Mouse (Mus musculus) liver, adult 2 months (tissue): ENCODE measurements around the gene Pde2a. TPM values are rescaled to one million over a fixed set of nuclear protein-coding genes. Genes with fewer than 3 reads are reported as not detected.
A peak's percentile ranks its signal among the peaks of the same experiment; 100 is the strongest.

Experiments used
- DNase-seq: peaks from one replicate; pipeline ENCODE4 v3.0.0-alpha.2; 2011; ENCODE audit warnings: low read depth, low spot score; ENCODE audit errors: extremely low read depth
- H3K27ac ChIP-seq: fragments of 200-500 bp; replicated peaks from 2 replicates; pipeline ENCODE4 v1.5.1; 2012; ENCODE audit warnings: low read depth, mild to moderate bottlenecking, control low read depth, inconsistent platforms, low read length; ENCODE audit not compliant: insufficient read depth
- H3K27me3 ChIP-seq: fragments of 200-500 bp; 2 replicates; pipeline ENCODE4 v1.6.1; 2012; ENCODE audit warnings: mild to moderate bottlenecking, moderate library complexity, low read length, inconsistent platforms; ENCODE audit not compliant: control insufficient read depth, insufficient read depth
- H3K36me3 ChIP-seq: fragments of 200-500 bp; 2 replicates; pipeline ENCODE4 v1.6.1; 2012; ENCODE audit warnings: low read length, inconsistent platforms; ENCODE audit not compliant: control insufficient read depth, insufficient read depth
- H3K4me1 ChIP-seq: fragments of 200-500 bp; 2 replicates; pipeline ENCODE4 v1.6.1; 2011; ENCODE audit warnings: low read length; ENCODE audit not compliant: control insufficient read depth, insufficient read depth
- H3K4me3 ChIP-seq: fragments of 200-500 bp; 2 replicates; pipeline ENCODE4 v1.5.1; 2011; ENCODE audit warnings: low read depth, mild to moderate bottlenecking, control low read depth, low read length, moderate library complexity; ENCODE audit not compliant: insufficient read depth
- H3K79me2 ChIP-seq: fragments of 200-500 bp; 2 replicates; pipeline ENCODE4 v1.6.1; 2012; ENCODE audit warnings: inconsistent platforms, mild to moderate bottlenecking, low read length, moderate library complexity; ENCODE audit not compliant: control insufficient read depth, insufficient read depth
- H3K9ac ChIP-seq: fragments of 200-500 bp; 2 replicates; pipeline ENCODE4 v1.6.1; 2012; ENCODE audit warnings: low read depth, mild to moderate bottlenecking, control low read depth, inconsistent platforms, low read length
- CTCF ChIP-seq: fragments of 200-500 bp; IDR thresholded peaks from 2 replicates; pipeline ENCODE4 v1.5.1; 2011; ENCODE audit warnings: low read depth, low read length, control low read depth
- POLR2A ChIP-seq: fragments of 200-500 bp; IDR thresholded peaks from 2 replicates; pipeline ENCODE4 v1.6.1; 2011; ENCODE audit warnings: low read length, control low read depth; ENCODE audit not compliant: insufficient read depth; ENCODE audit errors: extremely low read depth
- WGBS: fragments of 180-500 bp; shearing (Covaris S2); methylation state at CpG from one replicate; pipeline ENCODE4 v1.1.7; 2018; 5-methylcytosine and 5-hydroxymethylcytosine counted together
- polyA plus RNA-seq: library from polyadenylated mRNA; depleted of rRNA; stranded (reverse); fragments of >200 nt; gene quantifications from 2 replicates; pipeline ENCODE4 v1.2.3, GENCODE M21; 2012
- total RNA-seq: library from RNA; depleted of rRNA; stranded (reverse); fragments of >200 nt; gene quantifications from 2 replicates; pipeline ENCODE4 v1.2.3, GENCODE M21; 2014

Pde2a gene
- total and polyA plus RNA-seq, 2 experiments: 7.7 to 11.4 TPM

DNA sequence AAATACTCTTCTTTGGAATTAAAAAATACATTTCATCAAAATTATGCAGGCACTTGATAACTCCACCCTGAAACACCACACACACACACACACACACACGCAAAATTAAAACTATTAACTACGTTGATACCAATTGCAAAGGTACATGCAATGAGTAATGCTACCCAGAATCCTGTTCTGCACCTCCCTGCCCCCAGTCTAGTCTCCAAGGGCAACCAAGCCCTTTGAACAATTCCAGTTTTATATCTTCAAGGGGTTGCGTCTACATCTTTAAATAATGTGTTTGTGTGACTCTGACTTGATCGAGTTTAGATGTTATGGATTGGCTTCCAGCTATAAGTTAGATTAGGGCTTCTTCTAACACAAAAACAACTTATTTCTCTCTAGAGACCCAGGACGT is 114.0 kb downstream of the Pde2a start:
- 83% methylated on average over 5 of the region's 5 CpGs for WGBS
- Histone ChIP-seq H3K79me2 (no peaks in the 10 kb centered on the region), H3K27ac (no peak overlapping the region), H3K4me1 (no peaks in the 10 kb centered on the region; the same call in 1 of the 2 replicates), H3K36me3 (no peaks in the 10 kb centered on the region), H3K4me3 (no peak overlapping the region), H3K27me3 (no peaks in the 10 kb centered on the region), H3K9ac (no peak overlapping the region)
- TF ChIP-seq POLR2A (no peak), CTCF (no peak)
- no peak for DNase-seq

DNA sequence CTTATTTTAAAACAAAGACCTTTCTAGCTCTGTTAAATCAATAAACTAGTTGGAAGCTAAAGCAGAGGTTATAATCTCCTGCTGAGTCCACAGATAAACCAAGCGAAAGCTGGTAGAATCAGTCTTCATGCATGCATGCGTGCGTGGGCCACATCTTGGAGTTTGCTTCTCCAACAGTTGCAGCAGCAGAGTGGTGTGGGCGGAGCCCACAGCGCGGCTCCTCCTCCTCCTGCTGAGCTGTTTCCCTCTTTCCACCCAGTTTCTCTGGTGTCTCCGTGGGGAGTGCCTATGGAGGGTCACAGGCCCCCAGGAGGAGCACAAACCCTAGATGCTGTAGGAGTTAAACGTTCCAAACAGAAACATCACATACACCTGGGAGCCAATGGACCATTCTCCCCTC is 116.0 kb downstream of the Pde2a start:
- H3K9ac ChIP-seq: no peak overlapping the region
- no peak overlapping the region for H3K4me3 ChIP-seq
- H3K36me3 ChIP-seq: no peaks in the 10 kb centered on the region
- WGBS: 48% methylated on average over 8 of the region's 8 CpGs
- H3K79me2 ChIP-seq: no peaks in the 10 kb centered on the region
- TF ChIP-seq POLR2A: no peak
- no peak for TF ChIP-seq CTCF
- H3K27ac ChIP-seq: no peak overlapping the region
- DNase-seq: no peak
- no peaks in the 10 kb centered on the region for H3K27me3 ChIP-seq
- H3K4me1 ChIP-seq: no peaks in the 10 kb centered on the region; the same call in 1 of the 2 replicates

DNA sequence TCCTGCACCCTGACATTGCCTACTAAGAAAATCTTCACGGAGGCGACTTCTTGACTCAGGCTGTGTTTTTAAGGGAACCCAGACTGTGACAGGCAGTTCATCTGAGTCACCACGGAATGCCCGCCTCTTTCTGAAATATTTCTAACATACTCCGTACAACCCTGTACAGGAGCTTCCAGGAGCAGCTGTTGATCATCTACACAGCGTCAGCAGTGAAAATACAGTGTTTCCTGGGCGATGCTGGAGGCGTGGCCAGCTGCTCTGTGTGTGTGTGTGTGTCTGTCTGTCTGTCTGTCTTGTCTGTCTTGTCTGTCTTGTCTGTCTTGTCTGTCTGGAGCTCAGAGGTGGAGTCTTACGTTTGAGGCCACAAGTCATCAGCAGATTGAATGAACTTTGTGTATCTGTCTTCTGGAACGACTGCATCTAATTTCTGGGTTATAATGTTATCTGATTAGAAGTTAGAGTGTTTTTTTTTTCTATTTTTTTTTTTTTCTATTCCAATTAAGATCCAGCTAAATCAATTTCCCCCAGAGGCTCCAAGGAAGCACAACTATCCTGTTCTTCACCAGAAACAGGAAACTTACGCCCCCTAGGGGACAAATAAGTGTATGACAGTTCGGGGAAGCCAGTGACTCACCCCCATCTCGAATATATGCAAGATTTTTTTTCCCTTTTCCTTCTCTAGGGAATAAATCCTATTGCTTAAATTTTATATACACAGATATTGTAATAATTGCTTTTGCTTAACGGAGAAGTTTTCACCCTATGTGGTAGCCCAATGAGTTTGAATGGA is 116.8 kb downstream of the Pde2a start:
- Histone ChIP-seq H3K27ac (no peak overlapping the region), H3K9ac (no peak overlapping the region), H3K4me1 (no peaks in the 10 kb centered on the region; the same call in 1 of the 2 replicates), H3K27me3 (no peaks in the 10 kb centered on the region), H3K79me2 (no peaks in the 10 kb centered on the region), H3K4me3 (no peak overlapping the region), H3K36me3 (no peaks in the 10 kb centered on the region)
- peak; percentile 24; the same call in 1 of the 2 replicates for TF ChIP-seq CTCF
- TF ChIP-seq POLR2A: no peak
- 48% methylated on average over 14 of the region's 14 CpGs for WGBS
- DNase-seq: no peak

DNA sequence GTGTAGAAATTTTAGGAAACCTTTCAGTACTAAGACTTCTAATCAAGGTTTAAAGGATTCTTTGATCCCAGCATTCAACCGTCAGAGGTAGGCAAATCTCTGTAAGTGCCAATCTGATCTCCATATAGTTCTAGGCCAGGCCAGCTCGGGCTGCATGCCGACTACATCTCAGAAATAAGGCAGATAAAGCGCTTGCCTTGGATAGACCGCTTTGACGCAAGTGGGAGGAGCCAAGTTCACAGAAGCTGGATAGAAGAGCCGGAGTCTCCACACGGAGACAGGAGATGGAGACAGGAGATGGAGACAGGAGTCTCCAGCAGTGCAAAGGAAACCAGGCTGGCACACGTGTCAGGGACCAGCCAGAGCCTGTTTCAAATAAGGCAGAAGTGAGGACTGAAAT is 118.3 kb downstream of the Pde2a start:
- Histone ChIP-seq H3K27ac (no peak overlapping the region), H3K79me2 (no peaks in the 10 kb centered on the region), H3K4me1 (no peaks in the 10 kb centered on the region; the same call in 1 of the 2 replicates), H3K27me3 (no peaks in the 10 kb centered on the region), H3K4me3 (no peak overlapping the region), H3K36me3 (no peaks in the 10 kb centered on the region), H3K9ac (no peak overlapping the region)
- WGBS: 52% methylated on average over 9 of the region's 9 CpGs
- no peak for DNase-seq
- TF ChIP-seq CTCF (no peak), POLR2A (no peak)

DNA sequence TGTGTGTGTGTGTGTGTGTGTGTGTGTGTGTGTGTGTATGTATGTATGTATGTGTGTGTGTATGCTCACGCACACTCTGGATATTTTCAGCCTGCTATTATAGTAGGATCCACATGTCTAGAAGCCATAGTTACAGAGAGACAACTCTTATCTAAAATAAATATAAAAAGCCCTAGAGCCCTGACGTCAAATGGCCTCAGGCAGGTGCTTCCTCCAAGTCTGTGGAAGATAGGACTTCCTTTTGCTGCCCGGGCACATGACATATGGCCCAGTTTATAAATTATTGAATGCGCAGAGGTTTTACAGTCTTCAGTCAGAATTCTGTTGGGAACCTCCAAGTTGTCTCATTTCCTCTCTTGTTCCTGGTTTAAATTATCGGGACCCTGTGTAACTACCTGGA is 119.2 kb downstream of the Pde2a start:
- H3K79me2 ChIP-seq: no peaks in the 10 kb centered on the region
- no peak for DNase-seq
- no peak overlapping the region for H3K9ac ChIP-seq
- H3K27ac ChIP-seq: no peak overlapping the region
- no peaks in the 10 kb centered on the region; the same call in 1 of the 2 replicates for H3K4me1 ChIP-seq
- TF ChIP-seq POLR2A (no peak), CTCF (no peak)
- WGBS: 57% methylated on average over 5 of the region's 5 CpGs
- no peak overlapping the region for H3K4me3 ChIP-seq
- H3K36me3 ChIP-seq: no peaks in the 10 kb centered on the region
- H3K27me3 ChIP-seq: no peaks in the 10 kb centered on the region

DNA sequence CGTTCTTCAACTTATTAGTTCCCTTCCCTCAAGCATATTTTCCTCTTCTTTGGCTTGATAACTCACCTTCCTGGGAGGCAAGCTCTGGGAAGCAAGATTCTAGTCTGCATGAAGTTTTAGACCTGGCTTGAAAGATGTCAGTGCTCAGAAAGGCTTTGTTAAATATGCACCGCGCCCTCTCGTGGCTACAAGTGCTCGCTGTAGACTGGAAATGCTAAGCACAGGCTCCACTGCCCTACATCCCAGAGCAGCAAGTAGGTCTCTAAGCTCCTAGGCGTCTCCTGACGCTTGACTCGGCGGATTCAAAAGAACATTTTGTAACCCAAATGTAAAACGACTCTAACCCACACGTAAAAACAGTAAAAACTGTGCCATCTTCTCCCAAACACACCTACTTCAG is 119.6 kb downstream of the Pde2a start:
- 7% methylated on average over 11 of the region's 11 CpGs for WGBS
- Histone ChIP-seq H3K27me3 (no peaks in the 10 kb centered on the region), H3K9ac (no peak overlapping the region), H3K27ac (no peak overlapping the region), H3K36me3 (no peaks in the 10 kb centered on the region), H3K4me3 (no peak overlapping the region), H3K79me2 (no peaks in the 10 kb centered on the region), H3K4me1 (no peaks in the 10 kb centered on the region; the same call in 1 of the 2 replicates)
- no peak for TF ChIP-seq POLR2A
- peak; percentile 81 for TF ChIP-seq CTCF
- peak; percentile 56 for DNase-seq
